Comparison of ENCODE assay signal across 9 mouse cellular contexts in the genomic region with DNA sequence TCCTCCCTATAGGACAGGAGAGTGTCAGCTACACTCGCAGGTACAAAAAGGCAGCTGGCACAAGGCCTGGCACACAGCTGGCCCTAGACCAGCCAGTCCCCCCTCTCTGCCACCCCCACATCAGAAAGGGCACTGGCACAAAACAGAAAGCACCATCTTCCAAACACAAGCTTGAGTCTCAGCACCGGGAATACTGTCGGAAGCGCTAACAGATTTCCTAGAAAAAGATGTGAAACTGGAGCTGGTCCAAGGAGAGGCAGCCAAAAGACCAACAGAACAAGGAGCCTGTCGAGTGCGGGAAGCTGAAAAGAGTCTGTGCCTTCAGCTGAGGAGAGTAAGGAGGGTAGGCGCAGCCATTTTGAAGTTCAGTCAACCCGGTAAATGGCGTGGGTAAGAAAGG. TPM values are rescaled to one million over a fixed set of nuclear protein-coding genes. Genes with fewer than 3 reads are reported as not detected.
DNase-seq lines count a peak whose midpoint lies in the region; ATAC-seq and TF ChIP-seq lines count a peak whose summit lies in the region.
"Had no signal": no experiment of that assay in that cellular context is flagged by ENCODE, and none has a peak within 500 bp of the region (broad histone marks: within the 10 kb centered on the region; RNA-seq: fewer than 3 reads in every experiment).

No protein-coding gene starts in this region.

- peak; percentile 56 for DNase-seq in cerebellum, adult 11-12 months
- no peak for DNase-seq in cerebellum, postnatal 4 days (ENCODE audit: low spot score in 2 of 2)
- DNase-seq in lung, embryonic 14.5 days, result peak; percentile 51
- no peak for DNase-seq in lung, postnatal 25 days (ENCODE audit: low spot score)
- DNase-seq in kidney, postnatal 14 days, result peak; percentile 29
- no peak for DNase-seq in spleen, postnatal 36 days (ENCODE audit: low spot score in 2 of 2)
- DNase-seq in adrenal gland, postnatal 4 days (ENCODE audit: low spot score in 2 of 2), result no peak

- no peak overlapping the region for H3K4me2 ChIP-seq in lung, embryonic 14.5 days
- H3K4me2 ChIP-seq: liver, embryonic 15.5 days had no signal

- H3K4me1 ChIP-seq in lung, embryonic 14.5 days (ENCODE audit: insufficient read depth), result 0 out of 2 replicates have a peak, but pooled peaks cover 4% of the 10 kb centered on the region
- H3K4me1 ChIP-seq in small intestine, adult 2 months (ENCODE audit: control insufficient read depth, insufficient read depth, insufficient read length, low read length), result peaks cover 2% of the 10 kb centered on the region; the same call in 1 of the 2 replicates

- H3K27me3 ChIP-seq in lung, embryonic 14.5 days (ENCODE audit: insufficient read depth, low read length), result no peaks in the 10 kb centered on the region
- no peaks in the 10 kb centered on the region for H3K27me3 ChIP-seq in small intestine, adult 2 months (ENCODE audit: control insufficient read depth, insufficient read depth, low read length)
- H3K27me3 ChIP-seq: liver, embryonic 15.5 days had no signal

- no peak for TF ChIP-seq CTCF in lung, embryonic 14.5 days (IDR thresholded peaks at IDR 0.05; ENCODE audit: low read depth)
- no peak for TF ChIP-seq CTCF in small intestine, adult 2 months (IDR thresholded peaks at IDR 0.05; ENCODE audit: extremely low read depth, insufficient read length, insufficient replicate concordance, low read depth, low read length)

- H3K36me3 ChIP-seq in lung, embryonic 14.5 days (ENCODE audit: insufficient read depth), result peaks cover 18% of the 10 kb centered on the region
- no peaks in the 10 kb centered on the region; the same call in 1 of the 2 replicates for H3K36me3 ChIP-seq in small intestine, adult 2 months (ENCODE audit: control insufficient read depth, insufficient read depth, low read length)

- H3K27ac ChIP-seq in lung, embryonic 14.5 days (ENCODE audit: low read depth), result no peak overlapping the region
- no peak overlapping the region for H3K27ac ChIP-seq in small intestine, adult 2 months (ENCODE audit: insufficient read depth, low read depth, low read length)
- H3K27ac ChIP-seq: liver, embryonic 15.5 days had no signal

- WGBS in lung, embryonic 14.5 days, result 72% methylated on average over 9 of the region's 9 CpGs
- 66% methylated on average over 9 of the region's 9 CpGs for WGBS in small intestine, adult 2 months

- no peaks in the 10 kb centered on the region for H3K9me3 ChIP-seq in lung, embryonic 14.5 days (ENCODE audit: low read depth, low read length)
- H3K9me3 ChIP-seq: liver, embryonic 15.5 days had no signal

- H3K9ac ChIP-seq in lung, embryonic 14.5 days, result no peak overlapping the region
- H3K9ac ChIP-seq: liver, embryonic 15.5 days had no signal

- ATAC-seq in lung, embryonic 14.5 days (ENCODE audit: insufficient read depth), result no peak

- H3K4me3 ChIP-seq in lung, embryonic 14.5 days (ENCODE audit: low read depth, low read length), result no peak overlapping the region
- peak overlapping the region; percentile 17 for H3K4me3 ChIP-seq in small intestine, adult 2 months (ENCODE audit: low read depth, low read length)
- H3K4me3 ChIP-seq: liver, embryonic 15.5 days had no signal

- no peak for TF ChIP-seq POLR2A in small intestine, adult 2 months (IDR thresholded peaks at IDR 0.05; ENCODE audit: low read depth, low read length)

RNA-seq across cellular contexts. Expression of a gene that starts 13.4 kb away (rescaled TPM):
- 23.2 and 26.9 TPM in 2 replicates for polyA plus RNA-seq in lung, embryonic 14.5 days (2014; fragmentation: Nextera tagmentation; extraction: Ambion mirVana)
- 4.9 and 12.9 TPM in 2 replicates for polyA plus RNA-seq in small intestine, adult 2 months (2012; rRNA removed)
- 10 to 100 TPM; 26.7 to 30.9 TPM for total RNA-seq in adrenal gland, postnatal 4 days (2021)

RNA-seq across cellular contexts. Expression of a gene that starts 23.3 kb away (rescaled TPM):
- 27.2 and 29.9 TPM in 2 replicates for polyA plus RNA-seq in lung, embryonic 14.5 days (2014; fragmentation: Nextera tagmentation; extraction: Ambion mirVana)
- polyA plus RNA-seq in small intestine, adult 2 months (2012; rRNA removed), result 4.5 and 5.2 TPM in 2 replicates
- total RNA-seq in adrenal gland, postnatal 4 days (2021), result 10 to 100 TPM; 34.1 to 36.0 TPM

Comparison
In these comparisons a context has a peak if more than half of its experiments do, and no peak if none do; other contexts are left out.
1. DNase-seq: peak in cerebellum, adult 11-12 months (single experiment), lung, embryonic 14.5 days (single experiment) and kidney, postnatal 14 days (single experiment); none in cerebellum, postnatal 4 days (0 of 2), lung, postnatal 25 days (single experiment), spleen, postnatal 36 days (0 of 2) and adrenal gland, postnatal 4 days (0 of 2).